Comparison of ENCODE assay signal across 7 mouse cellular contexts in genomic region chr8:75212631-75213306, GRCm38 (mm10). TPM values are rescaled to one million over a fixed set of nuclear protein-coding genes. Genes with fewer than 3 reads are reported as not detected.
DNase-seq lines count a peak whose midpoint lies in the region; ATAC-seq and TF ChIP-seq lines count a peak whose summit lies in the region.

No protein-coding gene starts in this region.

- H3K36me3 ChIP-seq in embryonic facial prominence, embryonic 15.5 days = no peaks in the 10 kb centered on the region
- no peaks in the 10 kb centered on the region for H3K36me3 ChIP-seq in heart, embryonic 12.5 days
- no peaks in the 10 kb centered on the region for H3K36me3 ChIP-seq in kidney, embryonic 15.5 days
- H3K36me3 ChIP-seq in midbrain, postnatal 0 days (ENCODE audit: insufficient read depth, low read length) = no peaks in the 10 kb centered on the region

- H3K4me1 ChIP-seq in embryonic facial prominence, embryonic 15.5 days = peaks cover 15% of the 10 kb centered on the region
- H3K4me1 ChIP-seq in heart, embryonic 12.5 days (replicated peaks) = peaks cover 10% of the 10 kb centered on the region
- H3K4me1 ChIP-seq in kidney, embryonic 15.5 days = peaks cover 27% of the 10 kb centered on the region
- peaks cover 4% of the 10 kb centered on the region; the same call in 1 of the 2 replicates for H3K4me1 ChIP-seq in midbrain, postnatal 0 days (ENCODE audit: insufficient read depth, low read length)

- H3K4me3 ChIP-seq in embryonic facial prominence, embryonic 15.5 days (replicated peaks) = peak overlapping the region; percentile 57
- peak overlapping the region; percentile 54 for H3K4me3 ChIP-seq in heart, embryonic 12.5 days
- H3K4me3 ChIP-seq in kidney, embryonic 15.5 days (replicated peaks) = peak overlapping the region; percentile 53
- peak overlapping the region; percentile 56 for H3K4me3 ChIP-seq in midbrain, postnatal 0 days (ENCODE audit: low read depth, low read length)

- WGBS in embryonic facial prominence, embryonic 15.5 days = 1% methylated on average over 63 of the region's 63 CpGs
- WGBS in heart, embryonic 12.5 days = under 1% methylated on average over 63 of the region's 63 CpGs
- WGBS in kidney, embryonic 15.5 days = under 1% methylated on average over 62 of the region's 63 CpGs
- 1% methylated on average over 58 of the region's 63 CpGs for WGBS in midbrain, postnatal 0 days

- ATAC-seq in embryonic facial prominence, embryonic 15.5 days (ENCODE audit: insufficient number of reproducible peaks, low FRiP score, low TSS enrichment, low read depth) = peak; percentile 87
- ATAC-seq in heart, embryonic 12.5 days (ENCODE audit: insufficient number of reproducible peaks, low FRiP score) = peak; percentile 86
- peak; percentile 93 for ATAC-seq in kidney, embryonic 15.5 days (replicated peaks; ENCODE audit: low FRiP score)
- peak; percentile 91 for ATAC-seq in midbrain, postnatal 0 days (ENCODE audit: low FRiP score)

- H3K27ac ChIP-seq in embryonic facial prominence, embryonic 15.5 days (replicated peaks) = no peak overlapping the region
- H3K27ac ChIP-seq in heart, embryonic 12.5 days (ENCODE audit: poor library complexity, severe bottlenecking) = no peak overlapping the region
- peak overlapping the region; percentile 42; the same call in 1 of the 2 replicates for H3K27ac ChIP-seq in kidney, embryonic 15.5 days
- no peak overlapping the region for H3K27ac ChIP-seq in midbrain, postnatal 0 days (ENCODE audit: low read depth, low read length)

- DNase-seq in brain, adult 2 months (ENCODE audit: low read depth, low spot score) = peak; percentile 89
- DNase-seq in liver = peak; percentile 76
- DNase-seq in midbrain, postnatal 0 days (ENCODE audit: low spot score) = peak; percentile 62
- DNase-seq in spleen, postnatal 36 days (ENCODE audit: low spot score in 2 of 2) = peak; percentile 13 to 29

- no peaks in the 10 kb centered on the region for H3K9me3 ChIP-seq in embryonic facial prominence, embryonic 15.5 days (replicated peaks)
- H3K9me3 ChIP-seq in heart, embryonic 12.5 days (replicated peaks) = no peaks in the 10 kb centered on the region
- no peaks in the 10 kb centered on the region for H3K9me3 ChIP-seq in kidney, embryonic 15.5 days (replicated peaks)
- no peaks in the 10 kb centered on the region for H3K9me3 ChIP-seq in midbrain, postnatal 0 days (ENCODE audit: low read length)

- peaks cover 59% of the 10 kb centered on the region for H3K27me3 ChIP-seq in embryonic facial prominence, embryonic 15.5 days
- peaks cover 83% of the 10 kb centered on the region for H3K27me3 ChIP-seq in heart, embryonic 12.5 days (replicated peaks)
- peaks cover 63% of the 10 kb centered on the region for H3K27me3 ChIP-seq in kidney, embryonic 15.5 days
- H3K27me3 ChIP-seq in midbrain, postnatal 0 days (ENCODE audit: insufficient read depth, low read length) = peaks cover 24% of the 10 kb centered on the region

- TF ChIP-seq CTCF in midbrain, postnatal 0 days (IDR thresholded peaks at IDR 0.05) = no peak

- H3K9ac ChIP-seq in embryonic facial prominence, embryonic 15.5 days = 0 out of 2 replicates have a peak overlapping the region, but pooled peaks have one; percentile 7
- H3K9ac ChIP-seq in heart, embryonic 12.5 days = peak overlapping the region; percentile 63
- peak overlapping the region; percentile 48 for H3K9ac ChIP-seq in kidney, embryonic 15.5 days
- peak overlapping the region; percentile 51 for H3K9ac ChIP-seq in midbrain, postnatal 0 days (replicated peaks; ENCODE audit: low read length, poor library complexity, severe bottlenecking)

- H3K4me2 ChIP-seq in embryonic facial prominence, embryonic 15.5 days (replicated peaks) = peak overlapping the region; percentile 99
- peak overlapping the region; percentile 97 for H3K4me2 ChIP-seq in heart, embryonic 12.5 days
- H3K4me2 ChIP-seq in kidney, embryonic 15.5 days = peak overlapping the region; percentile 89
- H3K4me2 ChIP-seq in midbrain, postnatal 0 days (ENCODE audit: low read depth, low read length, poor library complexity, severe bottlenecking) = peak overlapping the region; percentile 93

RNA-seq across cellular contexts. Expression of gene Rasd2, which starts 1.0 kb away (rescaled TPM):
- 0.88 and 1.4 TPM in 2 replicates for polyA plus RNA-seq in embryonic facial prominence, embryonic 15.5 days (2015; fragmentation: Nextera tagmentation; extraction: Ambion mirVana)
- 0.13 TPM in 2 replicates for polyA plus RNA-seq in heart, embryonic 12.5 days (2016; fragmentation: Nextera tagmentation; extraction: Ambion mirVana)
- 1.9 and 2.3 TPM in 2 replicates for polyA plus RNA-seq in kidney, embryonic 15.5 days (2015; fragmentation: Nextera tagmentation; extraction: Ambion mirVana)
- 10.1 and 14.4 TPM in 2 replicates for total RNA-seq in midbrain, postnatal 0 days (2014; rRNA removed)
- 4.5 and 5.5 TPM in 2 replicates for polyA plus RNA-seq in midbrain, postnatal 0 days (2015; fragmentation: Nextera tagmentation; extraction: Ambion mirVana)

Comparison
In these comparisons a context has a peak if more than half of its experiments do, and no peak if none do; other contexts are left out.
1. DNase-seq: peak in every context shown above with its lines; median percentile 89 in brain, adult 2 months; 76 in liver; 62 in midbrain, postnatal 0 days; 21 in spleen, postnatal 36 days.
2. H3K9ac ChIP-seq: peak in every context shown above with its lines; median percentile 63 in heart, embryonic 12.5 days; 51 in midbrain, postnatal 0 days; 48 in kidney, embryonic 15.5 days; 7 in embryonic facial prominence, embryonic 15.5 days.